Mouse (Mus musculus) hindbrain, embryonic 14.5 days (tissue): ENCODE data around the gene Cdh9. TPM values are rescaled to one million over a fixed set of nuclear protein-coding genes. Genes with fewer than 3 reads are reported as not detected.

Experiments used
- ATAC-seq: fragments of 200-750 bp; cut with Nextera tagmentation; 2 replicates; pipeline ENCODE4 v1.8.0; 2017; ENCODE audit warnings: moderate number of reproducible peaks, mild to moderate bottlenecking, moderate TSS enrichment, moderate library complexity; ENCODE audit not compliant: low FRiP score
- DNase-seq: peaks from one replicate; pipeline ENCODE4 v3.0.0-alpha.2; 2015; ENCODE audit warnings: low spot score
- H3K27ac ChIP-seq: fragments of 300-500 bp; sonication (generic); 2 replicates; pipeline ENCODE4 v1.5.1; 2014; ENCODE audit warnings: mild to moderate bottlenecking, moderate library complexity
- H3K27me3 ChIP-seq: fragments of 300-500 bp; sonication (generic); 2 replicates; pipeline ENCODE4 v1.6.1; 2014; ENCODE audit warnings: mild to moderate bottlenecking, low read length, mixed read lengths; ENCODE audit not compliant: control insufficient read depth, insufficient read depth
- H3K36me3 ChIP-seq: fragments of 300-500 bp; sonication (generic); replicated peaks from 2 replicates; pipeline ENCODE4 v1.6.1; 2014; ENCODE audit not compliant: control insufficient read depth, insufficient read depth
- H3K4me1 ChIP-seq: fragments of 300-500 bp; sonication (generic); replicated peaks from 2 replicates; pipeline ENCODE4 v1.6.1; 2014; ENCODE audit warnings: antibody characterized with exemption, low read length, mixed read lengths; ENCODE audit not compliant: control insufficient read depth, insufficient read depth
- H3K4me2 ChIP-seq: fragments of 300-500 bp; sonication (generic); replicated peaks from 2 replicates; pipeline ENCODE4 v1.6.1; 2014; ENCODE audit warnings: mild to moderate bottlenecking, moderate library complexity
- H3K4me3 ChIP-seq: fragments of 300-500 bp; sonication (generic); replicated peaks from 2 replicates; pipeline ENCODE4 v1.5.1; 2014; ENCODE audit warnings: mild to moderate bottlenecking, low read length
- H3K9ac ChIP-seq: fragments of 300-500 bp; sonication (generic); 2 replicates; pipeline ENCODE4 v1.6.1; 2014
- H3K9me3 ChIP-seq: fragments of 300-500 bp; sonication (generic); 2 replicates; pipeline ENCODE4 v1.6.1; 2016; ENCODE audit warnings: low read length; ENCODE audit not compliant: control insufficient read depth
- WGBS: fragments of 180-500 bp; shearing (Covaris S2); extraction: QIAGEN DNeasy Blood & Tissue Kit; methylation state at CpG from one replicate; pipeline ENCODE4 v1.1.7; 2014; 5-methylcytosine and 5-hydroxymethylcytosine counted together
- polyA plus RNA-seq: library from polyadenylated mRNA; unstranded; fragments of >200 nt; fragmentation: Nextera tagmentation; extraction: Ambion mirVana; gene quantifications from 2 replicates; pipeline ENCODE4 v1.2.1, GENCODE M21; 2014

The Cdh9 gene
- 8.4 and 14.8 TPM in 2 replicates for polyA plus RNA-seq

DNA sequence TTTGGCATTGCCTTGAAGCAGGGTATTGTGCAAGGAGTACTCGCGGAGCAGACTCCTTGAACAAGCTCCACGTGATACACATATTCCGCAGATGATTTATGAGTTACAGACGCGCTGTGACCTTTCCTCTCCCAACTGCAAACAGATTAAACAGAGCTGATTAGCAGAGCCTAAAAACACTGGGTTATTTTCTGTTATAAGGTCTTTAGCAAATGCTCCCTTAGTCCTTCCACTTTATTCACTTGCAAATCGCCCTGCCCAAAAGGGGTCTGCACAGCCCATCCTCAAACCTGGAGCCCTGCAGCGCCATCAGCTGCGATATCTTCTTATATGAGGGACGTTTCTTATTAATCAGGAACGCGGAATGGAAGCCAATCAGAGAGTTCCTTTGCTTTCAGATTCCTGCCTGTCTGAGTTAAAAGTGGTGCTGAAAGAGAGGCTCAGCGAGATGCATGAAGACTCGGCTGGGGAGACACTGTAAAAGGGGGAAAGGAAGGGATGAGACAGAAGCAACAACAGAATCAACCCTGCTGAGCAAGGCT, at the start of gene Cdh9:
Cdh9 (plus strand) TSS at position 287 of the 542 bp plus-strand sequence.
- peak; percentile 60 for DNase-seq
- H3K36me3 ChIP-seq: no peaks in the 10 kb centered on the region
- H3K27ac ChIP-seq: peak within 1 kb of the TSS; percentile 58
- 2% methylated on average over 14 of the region's 14 CpGs for WGBS
- H3K4me1 ChIP-seq: no peaks in the 10 kb centered on the region
- H3K4me2 ChIP-seq: peak within 1 kb of the TSS; percentile 66
- no peaks in the 10 kb centered on the region for H3K27me3 ChIP-seq
- peak within 1 kb of the TSS; percentile 34 for H3K4me3 ChIP-seq
- H3K9me3 ChIP-seq: no peaks in the 10 kb centered on the region
- H3K9ac ChIP-seq: peak within 1 kb of the TSS; percentile 50
- peak; percentile 66 for ATAC-seq

DNA sequence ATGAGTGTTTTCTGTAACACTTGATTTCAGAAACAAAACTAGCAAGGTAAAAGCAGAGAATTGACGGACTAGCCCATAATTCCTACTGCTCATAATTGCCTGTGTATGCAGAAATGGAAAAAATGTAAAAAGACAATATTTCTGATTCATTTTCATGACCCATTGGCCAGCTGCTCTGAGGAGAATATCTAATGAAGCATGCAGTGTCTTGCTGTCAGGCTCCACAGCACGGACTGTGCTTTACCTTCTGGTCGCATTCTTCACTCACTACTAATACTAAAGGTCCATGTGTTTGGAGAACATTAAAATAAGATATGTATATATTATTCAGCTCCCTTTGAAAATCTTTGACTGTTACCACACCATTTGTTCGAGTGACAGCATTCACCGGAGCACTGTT, 49.5 kb upstream of the Cdh9 start:
- no peaks in the 10 kb centered on the region for H3K4me1 ChIP-seq
- no peak overlapping the region for H3K4me3 ChIP-seq
- H3K9ac ChIP-seq: no peak overlapping the region
- no peaks in the 10 kb centered on the region for H3K27me3 ChIP-seq
- H3K9me3 ChIP-seq: no peaks in the 10 kb centered on the region
- ATAC-seq: no peak
- H3K27ac ChIP-seq: no peak overlapping the region
- DNase-seq: no peak
- H3K4me2 ChIP-seq: no peak overlapping the region
- H3K36me3 ChIP-seq: no peaks in the 10 kb centered on the region
- 63% methylated on average over 5 of the region's 5 CpGs for WGBS

DNA sequence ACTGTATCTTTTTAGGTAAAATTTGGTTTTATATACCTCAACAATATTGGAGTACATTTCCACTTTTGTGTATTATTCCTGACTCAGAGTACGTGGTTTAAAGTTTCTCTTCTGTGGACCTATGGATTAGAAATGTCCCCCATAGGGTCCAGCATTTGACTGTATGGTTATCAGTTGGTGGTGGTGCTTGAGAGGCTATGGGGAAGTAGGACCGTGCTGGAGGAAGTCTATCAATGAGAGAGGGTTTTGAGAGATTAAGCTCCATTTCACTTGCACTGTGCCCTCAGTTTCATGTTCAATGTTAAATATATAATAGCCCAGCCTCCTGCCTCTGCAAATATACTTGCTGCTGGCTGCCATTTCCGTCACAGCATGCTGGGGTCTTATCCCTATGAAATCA, 28.7 kb upstream of the Cdh9 start:
- ATAC-seq (no peak), DNase-seq (no peak)
- H3K4me1 ChIP-seq: no peaks in the 10 kb centered on the region

DNA sequence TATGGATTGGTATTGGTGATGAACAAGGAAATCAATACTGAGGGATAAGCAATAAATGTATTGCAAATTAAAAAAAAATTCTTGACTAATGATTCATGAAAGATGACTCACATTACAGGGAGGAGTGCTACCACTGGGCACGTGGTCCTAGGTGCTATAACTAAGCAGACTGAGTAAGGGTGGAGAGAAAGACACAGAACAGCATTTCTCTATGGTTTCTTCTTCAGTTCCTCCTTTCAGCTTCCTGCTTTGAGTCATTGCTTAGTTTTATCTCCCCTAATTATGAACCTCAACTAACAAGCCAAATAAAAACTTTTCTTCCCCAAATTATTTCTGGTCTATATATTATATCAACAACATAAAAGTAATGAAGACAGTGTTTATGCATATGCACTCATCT, 26.2 kb upstream of the Cdh9 start:
- 75% methylated on average over 1 of the region's 1 CpGs for WGBS
- no peak overlapping the region for H3K4me3 ChIP-seq
- no peak overlapping the region for H3K9ac ChIP-seq
- no peaks in the 10 kb centered on the region for H3K4me1 ChIP-seq
- no peaks in the 10 kb centered on the region for H3K36me3 ChIP-seq
- no peak overlapping the region for H3K4me2 ChIP-seq
- H3K9me3 ChIP-seq: no peaks in the 10 kb centered on the region
- ATAC-seq (no peak), DNase-seq (no peak)
- no peaks in the 10 kb centered on the region for H3K27me3 ChIP-seq
- H3K27ac ChIP-seq: no peak overlapping the region

More for the DNA sequence above, 28.7 kb upstream of the Cdh9 start:
- Histone ChIP-seq H3K9ac (no peak overlapping the region), H3K36me3 (no peaks in the 10 kb centered on the region), H3K4me3 (no peak overlapping the region), H3K27ac (no peak overlapping the region), H3K9me3 (no peaks in the 10 kb centered on the region), H3K27me3 (no peaks in the 10 kb centered on the region), H3K4me2 (no peak overlapping the region)
- 84% methylated on average over 3 of the region's 3 CpGs for WGBS

DNA sequence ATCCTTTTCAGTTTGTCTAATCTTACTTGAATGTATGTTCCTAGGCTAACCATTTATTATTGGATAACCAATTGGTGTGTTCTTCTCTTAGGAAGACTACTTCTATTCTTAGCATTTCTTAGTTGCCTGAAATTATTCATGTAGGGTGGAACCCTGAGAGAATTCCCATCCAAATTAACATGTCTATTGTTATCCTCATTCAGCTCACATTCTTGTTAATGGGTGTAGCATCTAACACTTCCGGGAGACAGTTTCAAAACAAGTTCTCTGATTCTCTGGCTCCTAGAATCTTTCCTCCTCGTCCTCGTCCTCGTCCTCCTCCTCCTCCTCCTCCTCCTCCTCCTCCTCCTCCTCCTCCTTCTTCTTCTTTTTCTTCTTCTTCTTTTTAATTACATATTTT, 10.5 kb downstream of the Cdh9 start:
- Histone ChIP-seq H3K4me1 (no peaks in the 10 kb centered on the region), H3K4me2 (no peak overlapping the region), H3K4me3 (no peak overlapping the region), H3K36me3 (no peaks in the 10 kb centered on the region), H3K9me3 (no peaks in the 10 kb centered on the region), H3K9ac (no peak overlapping the region), H3K27me3 (no peaks in the 10 kb centered on the region), H3K27ac (no peak overlapping the region)
- no peak for ATAC-seq
- DNase-seq: no peak
- WGBS: 63% methylated on average over 4 of the region's 4 CpGs

DNA sequence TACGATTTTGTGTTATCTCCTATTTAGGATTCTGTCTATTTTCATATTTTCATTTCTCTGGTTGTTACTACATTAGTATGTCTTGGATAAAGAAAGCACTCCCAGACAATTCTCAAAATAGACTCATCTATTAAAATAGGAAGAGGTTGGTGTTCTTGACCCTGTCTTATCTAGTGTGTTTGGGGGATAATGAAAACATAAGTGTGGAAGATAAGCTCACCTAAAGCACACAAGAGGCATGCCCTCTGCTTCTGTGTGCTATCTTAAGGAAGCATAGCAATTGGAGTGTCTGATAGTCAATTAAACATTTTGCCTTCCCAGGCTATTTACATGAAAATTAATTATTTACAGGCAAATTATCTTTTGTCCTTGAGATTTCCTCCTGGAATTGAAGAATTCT, 18.1 kb downstream of the Cdh9 start:
- no peaks in the 10 kb centered on the region for H3K27me3 ChIP-seq
- H3K9ac ChIP-seq: no peak overlapping the region
- DNase-seq (no peak), ATAC-seq (peak; percentile 48; the same call in 1 of the 2 replicates)
- no peak overlapping the region for H3K27ac ChIP-seq
- no peaks in the 10 kb centered on the region for H3K36me3 ChIP-seq
- H3K4me1 ChIP-seq: no peaks in the 10 kb centered on the region
- H3K9me3 ChIP-seq: no peaks in the 10 kb centered on the region
- H3K4me2 ChIP-seq: no peak overlapping the region
- no peak overlapping the region for H3K4me3 ChIP-seq
- 79% methylated on average over 1 of the region's 1 CpGs for WGBS

DNA sequence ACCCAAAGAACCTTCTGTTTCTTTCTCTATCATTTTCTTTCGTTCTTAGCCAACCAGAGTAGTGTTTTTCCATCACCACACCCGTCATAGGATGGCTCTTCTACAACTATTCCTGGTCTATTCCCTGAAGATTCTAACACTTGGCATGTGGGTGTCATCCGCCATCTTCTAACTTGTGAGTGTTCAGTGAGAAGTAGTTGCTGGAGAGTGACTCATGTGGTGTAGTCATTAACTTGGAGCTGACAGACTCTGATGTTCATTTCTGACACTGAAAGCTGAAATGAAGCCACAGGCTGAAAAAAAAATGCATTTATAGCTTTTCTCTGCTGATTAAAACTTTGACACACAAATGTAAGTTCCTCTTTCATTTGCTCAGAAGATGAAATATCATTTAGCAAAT, 34.7 kb downstream of the Cdh9 start:
- Histone ChIP-seq H3K9me3 (no peaks in the 10 kb centered on the region), H3K4me2 (no peak overlapping the region), H3K36me3 (no peaks in the 10 kb centered on the region), H3K4me3 (no peak overlapping the region), H3K27me3 (no peaks in the 10 kb centered on the region), H3K27ac (no peak overlapping the region), H3K9ac (no peak overlapping the region), H3K4me1 (no peaks in the 10 kb centered on the region)
- 84% methylated on average over 3 of the region's 3 CpGs for WGBS
- ATAC-seq (no peak), DNase-seq (no peak)

DNA sequence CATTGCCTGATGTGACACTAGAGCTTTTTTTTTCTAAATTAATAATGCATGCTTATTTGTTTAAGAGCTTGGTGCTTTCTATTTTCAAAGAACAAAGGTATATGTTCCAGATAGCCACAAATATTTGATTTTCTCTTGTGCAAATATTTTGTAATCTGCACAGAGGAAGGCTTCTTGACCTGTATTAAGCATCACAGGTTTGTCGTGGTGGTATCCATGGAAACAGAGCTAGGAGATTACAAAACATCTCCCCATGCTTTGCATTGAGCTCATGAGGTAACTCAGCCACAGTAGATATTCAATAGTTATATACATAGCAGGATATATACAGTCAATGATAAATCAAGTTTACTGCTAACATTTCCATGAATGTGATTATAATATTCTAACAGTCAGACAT, 56.0 kb downstream of the Cdh9 start:
- H3K4me2 ChIP-seq: no peak overlapping the region
- WGBS: 49% methylated on average over 1 of the region's 1 CpGs
- H3K9ac ChIP-seq: no peak overlapping the region
- ATAC-seq: no peak
- DNase-seq: no peak
- no peak overlapping the region for H3K4me3 ChIP-seq
- H3K9me3 ChIP-seq: no peaks in the 10 kb centered on the region
- no peaks in the 10 kb centered on the region for H3K27me3 ChIP-seq
- H3K27ac ChIP-seq: no peak overlapping the region
- H3K36me3 ChIP-seq: no peaks in the 10 kb centered on the region
- no peaks in the 10 kb centered on the region for H3K4me1 ChIP-seq

DNA sequence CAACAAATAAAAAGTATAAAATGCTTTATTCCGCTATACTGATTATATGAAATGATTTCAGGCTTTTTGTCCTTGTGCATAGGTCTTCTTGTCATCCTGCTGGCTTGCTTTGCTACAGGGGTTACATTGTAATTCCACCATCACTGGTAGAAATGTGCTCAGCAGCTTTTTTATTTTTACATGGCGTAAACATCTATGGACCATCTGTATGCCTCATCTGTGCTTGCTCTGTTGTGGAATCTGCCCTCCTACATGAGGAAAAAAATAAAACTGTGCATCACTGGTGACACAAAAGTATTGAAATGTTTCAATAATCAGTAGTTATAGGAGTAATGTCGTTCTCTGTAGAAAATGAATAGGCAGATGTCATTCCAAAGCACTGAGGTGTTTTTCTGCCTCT, 64.3 kb downstream of the Cdh9 start:
- WGBS: 86% methylated on average over 3 of the region's 3 CpGs
- Histone ChIP-seq H3K36me3 (no peaks in the 10 kb centered on the region), H3K9me3 (no peaks in the 10 kb centered on the region), H3K4me2 (no peak overlapping the region), H3K27me3 (no peaks in the 10 kb centered on the region), H3K4me3 (no peak overlapping the region), H3K4me1 (no peaks in the 10 kb centered on the region), H3K9ac (no peak overlapping the region), H3K27ac (no peak overlapping the region)
- no peak for DNase-seq
- ATAC-seq: no peak

DNA sequence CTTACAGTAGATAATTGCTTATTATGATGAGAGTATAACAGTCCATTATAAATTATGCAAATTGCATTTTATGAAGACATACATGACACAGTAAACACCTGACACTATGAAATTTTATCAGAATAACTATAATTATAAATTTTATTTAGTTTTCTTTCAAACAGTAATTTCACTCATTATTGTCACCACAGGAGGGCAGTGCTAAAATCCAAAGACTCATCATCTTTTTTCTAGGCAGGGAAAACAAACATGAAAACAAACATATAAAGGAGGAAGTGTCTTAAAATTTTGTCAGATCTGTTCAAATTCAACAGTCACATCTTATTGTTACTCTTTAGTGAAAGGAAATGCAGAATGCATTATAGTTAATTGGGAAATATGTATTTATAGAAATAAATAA, 72.7 kb downstream of the Cdh9 start:
- Histone ChIP-seq H3K27me3 (no peaks in the 10 kb centered on the region), H3K36me3 (no peaks in the 10 kb centered on the region), H3K4me3 (no peak overlapping the region), H3K9me3 (no peaks in the 10 kb centered on the region), H3K27ac (no peak overlapping the region), H3K4me2 (no peak overlapping the region), H3K9ac (no peak overlapping the region), H3K4me1 (no peaks in the 10 kb centered on the region)
- ATAC-seq (no peak), DNase-seq (no peak)
